Mouse (Mus musculus) forebrain, embryonic 14.5 days (tissue): Measurements from ENCODE around the gene H1foo. TPM values are rescaled to one million over a fixed set of nuclear protein-coding genes. Genes with fewer than 3 reads are reported as not detected.

Source experiments
- ATAC-seq: fragments of 200-750 bp; cut with Nextera tagmentation; 2 replicates; pipeline ENCODE4 v1.8.0; 2017; ENCODE audit warnings: mild to moderate bottlenecking, moderate library complexity
- DNase-seq: peaks from one replicate; pipeline ENCODE4 v3.0.0-alpha.2; 2015; ENCODE audit warnings: low spot score
- H3K27ac ChIP-seq: fragments of 300-500 bp; sonication (generic); 2 replicates; pipeline ENCODE4 v1.5.1; 2014; ENCODE audit warnings: low read depth, mild to moderate bottlenecking, control low read depth, low read length, moderate library complexity
- H3K27me3 ChIP-seq: fragments of 300-500 bp; sonication (generic); replicated peaks from 2 replicates; pipeline ENCODE4 v1.6.1; 2014; ENCODE audit warnings: low read length, control low read depth, mixed read lengths; ENCODE audit not compliant: control insufficient read depth, insufficient read depth
- H3K36me3 ChIP-seq: fragments of 300-500 bp; sonication (generic); 2 replicates; pipeline ENCODE4 v1.6.1; 2014; ENCODE audit warnings: low read length, control low read depth; ENCODE audit not compliant: control insufficient read depth, insufficient read depth
- H3K4me1 ChIP-seq: fragments of 300-500 bp; sonication (generic); 2 replicates; pipeline ENCODE4 v1.6.1; 2014; ENCODE audit warnings: antibody characterized with exemption, low read length, control low read depth; ENCODE audit not compliant: control insufficient read depth, insufficient read depth
- H3K4me2 ChIP-seq: fragments of 300-500 bp; sonication (generic); 2 replicates; pipeline ENCODE4 v1.6.1; 2014; ENCODE audit warnings: mild to moderate bottlenecking, control low read depth, low read length
- H3K4me3 ChIP-seq: fragments of 300-500 bp; sonication (generic); 2 replicates; pipeline ENCODE4 v1.5.1; 2014; ENCODE audit warnings: low read depth, low read length, control low read depth
- H3K9ac ChIP-seq: fragments of 300-500 bp; sonication (generic); 2 replicates; pipeline ENCODE4 v1.6.1; 2014; ENCODE audit warnings: mild to moderate bottlenecking, low read length, control low read depth, moderate library complexity
- H3K9me3 ChIP-seq: fragments of 300-500 bp; sonication (generic); replicated peaks from 2 replicates; pipeline ENCODE4 v1.6.1; 2016; ENCODE audit warnings: low read length, control low read depth, mixed read lengths; ENCODE audit not compliant: control insufficient read depth
- WGBS: fragments of 180-500 bp; shearing (Covaris S2); extraction: QIAGEN DNeasy Blood & Tissue Kit; methylation state at CpG from one replicate; pipeline ENCODE4 v1.1.7; 2014; 5-methylcytosine and 5-hydroxymethylcytosine counted together
- polyA plus RNA-seq: library from polyadenylated mRNA; unstranded; fragments of >200 nt; fragmentation: Nextera tagmentation; extraction: Ambion mirVana; gene quantifications from 2 replicates; pipeline ENCODE4 v1.2.1, GENCODE M21; 2014

The H1foo gene
- polyA plus RNA-seq, 1 experiment from 2014 or later = not detected

GRCm38 (mm10) chr6:115906871-115907270 is 37.9 kb upstream of the H1foo start:
- Histone ChIP-seq H3K4me2 (no peak overlapping the region), H3K9me3 (no peaks in the 10 kb centered on the region), H3K27ac (no peak overlapping the region), H3K36me3 (peaks cover 13% of the 10 kb centered on the region; the same call in 1 of the 2 replicates), H3K4me3 (no peak overlapping the region), H3K4me1 (no peaks in the 10 kb centered on the region), H3K9ac (no peak overlapping the region), H3K27me3 (no peaks in the 10 kb centered on the region)
- 90% methylated on average over 2 of the region's 2 CpGs for WGBS
- no peak for ATAC-seq
- DNase-seq = no peak

GRCm38 (mm10) chr6:115908421-115908982 is 36.2 kb upstream of the H1foo start:
- peaks cover 13% of the 10 kb centered on the region; the same call in 1 of the 2 replicates for H3K36me3 ChIP-seq
- no peak for DNase-seq
- peaks cover 5% of the 10 kb centered on the region for H3K4me1 ChIP-seq
- no peaks in the 10 kb centered on the region for H3K27me3 ChIP-seq
- H3K27ac ChIP-seq = no peak overlapping the region
- no peak for ATAC-seq
- H3K4me3 ChIP-seq = no peak overlapping the region
- no peak overlapping the region for H3K9ac ChIP-seq
- WGBS = 41% methylated on average over 6 of the region's 6 CpGs
- no peaks in the 10 kb centered on the region for H3K9me3 ChIP-seq
- no peak overlapping the region for H3K4me2 ChIP-seq

- Histone ChIP-seq H3K9ac (no peak overlapping the region), H3K4me2 (no peak overlapping the region), H3K27ac (no peak overlapping the region), H3K4me3 (no peak overlapping the region), H3K4me1 (peaks cover 10% of the 10 kb centered on the region), H3K27me3 (no peaks in the 10 kb centered on the region), H3K9me3 (no peaks in the 10 kb centered on the region), H3K36me3 (peaks cover 13% of the 10 kb centered on the region; the same call in 1 of the 2 replicates)
- 67% methylated on average over 3 of the region's 3 CpGs for WGBS
- DNase-seq (no peak), ATAC-seq (no peak)
These were observed 35.7 kb upstream of the H1foo start for GRCm38 (mm10) chr6:115909052-115909451.

- no peak for DNase-seq
- no peaks in the 10 kb centered on the region for H3K9me3 ChIP-seq
- H3K4me1 ChIP-seq = peaks cover 19% of the 10 kb centered on the region
- H3K27me3 ChIP-seq = no peaks in the 10 kb centered on the region
- ATAC-seq = no peak
- H3K27ac ChIP-seq = no peak overlapping the region
- H3K36me3 ChIP-seq = peaks cover 13% of the 10 kb centered on the region; the same call in 1 of the 2 replicates
- H3K4me3 ChIP-seq = no peak overlapping the region
- no peak overlapping the region for H3K4me2 ChIP-seq
- 79% methylated on average over 8 of the region's 8 CpGs for WGBS
- no peak overlapping the region for H3K9ac ChIP-seq
These were observed 34.8 kb upstream of the H1foo start for GRCm38 (mm10) chr6:115909940-115910339.

GRCm38 (mm10) chr6:115911763-115912162 is 33.0 kb upstream of the H1foo start:
- Histone ChIP-seq H3K27me3 (no peaks in the 10 kb centered on the region), H3K4me2 (no peak overlapping the region), H3K36me3 (peaks cover 10% of the 10 kb centered on the region; the same call in 1 of the 2 replicates), H3K4me3 (no peak overlapping the region), H3K4me1 (peaks cover 30% of the 10 kb centered on the region), H3K9ac (no peak overlapping the region), H3K9me3 (no peaks in the 10 kb centered on the region), H3K27ac (no peak overlapping the region)
- WGBS = 90% methylated on average over 6 of the region's 6 CpGs
- ATAC-seq (no peak), DNase-seq (no peak)

GRCm38 (mm10) chr6:115913482-115913881 is 31.3 kb upstream of the H1foo start:
- WGBS = 48% methylated on average over 10 of the region's 10 CpGs
- Histone ChIP-seq H3K36me3 (peaks cover 5% of the 10 kb centered on the region), H3K9ac (no peak overlapping the region), H3K9me3 (no peaks in the 10 kb centered on the region), H3K4me2 (no peak overlapping the region), H3K4me3 (no peak overlapping the region), H3K4me1 (peaks cover 30% of the 10 kb centered on the region), H3K27me3 (no peaks in the 10 kb centered on the region), H3K27ac (peak overlapping the region; percentile 81)
- peak; percentile 40; the same call in 1 of the 2 replicates for ATAC-seq
- DNase-seq = peak; percentile 58

GRCm38 (mm10) chr6:115914511-115915202 is 30.1 kb upstream of the H1foo start:
- peak overlapping the region; percentile 8; the same call in 1 of the 2 replicates for H3K4me2 ChIP-seq
- H3K4me3 ChIP-seq = no peak overlapping the region
- peaks cover 5% of the 10 kb centered on the region for H3K36me3 ChIP-seq
- H3K4me1 ChIP-seq = peaks cover 30% of the 10 kb centered on the region
- WGBS = 41% methylated on average over 15 of the region's 15 CpGs
- H3K27ac ChIP-seq = peak overlapping the region; percentile 81
- H3K9me3 ChIP-seq = no peaks in the 10 kb centered on the region
- H3K9ac ChIP-seq = peak overlapping the region; percentile 9
- peak; percentile 82 for DNase-seq
- H3K27me3 ChIP-seq = no peaks in the 10 kb centered on the region
- ATAC-seq = peak; percentile 82

- H3K4me2 ChIP-seq = no peak overlapping the region
- no peak overlapping the region for H3K4me3 ChIP-seq
- peaks cover 2% of the 10 kb centered on the region; the same call in 1 of the 2 replicates for H3K36me3 ChIP-seq
- no peaks in the 10 kb centered on the region for H3K27me3 ChIP-seq
- ATAC-seq = no peak
- no peak for DNase-seq
- H3K4me1 ChIP-seq = peaks cover 30% of the 10 kb centered on the region
- no peaks in the 10 kb centered on the region for H3K9me3 ChIP-seq
- H3K27ac ChIP-seq = peak overlapping the region; percentile 81
- peak overlapping the region; percentile 32 for H3K9ac ChIP-seq
- whole genome bisulfite sequencing = 61% methylated on average over 17 of the region's 17 CpGs
These were observed 28.9 kb upstream of the H1foo start for GRCm38 (mm10) chr6:115915601-115916445.
